Mouse (Mus musculus) liver, embryonic 14.5 days (tissue): ENCODE measurements around the gene Sgms2. TPM values are rescaled to one million over a fixed set of nuclear protein-coding genes. Genes with fewer than 3 reads are reported as not detected.
A peak's percentile ranks its signal among the peaks of the same experiment; 100 is the strongest.

ENCODE experiments used
- ATAC-seq: fragments of 200-750 bp; cut with Nextera tagmentation; 2 replicates; pipeline ENCODE4 v1.8.0; 2017; ENCODE audit warnings: moderate number of reproducible peaks, mild to moderate bottlenecking, moderate library complexity; ENCODE audit not compliant: insufficient read depth
- DNase-seq, 3 experiments: peaks; one replicate each; pipeline ENCODE4 v3.0.0-alpha.2; 2012 to 2013; ENCODE audit warnings: low read depth in 3 of 3, low spot score in 3 of 3
- H3K27ac ChIP-seq: fragments of 300-500 bp; sonication (generic); 2 replicates; pipeline ENCODE4 v1.5.1; 2014; ENCODE audit warnings: moderate library complexity, mild to moderate bottlenecking, control low read depth, inconsistent platforms
- H3K27me3 ChIP-seq: fragments of 300-500 bp; sonication (generic); 2 replicates; pipeline ENCODE4 v1.6.1; 2014; ENCODE audit warnings: mild to moderate bottlenecking, low read length, moderate library complexity; ENCODE audit not compliant: control insufficient read depth, insufficient read depth
- H3K36me3 ChIP-seq: fragments of 300-500 bp; sonication (generic); replicated peaks from 2 replicates; pipeline ENCODE4 v1.6.1; 2014; ENCODE audit warnings: low read depth; ENCODE audit not compliant: control insufficient read depth, insufficient read depth
- H3K4me1 ChIP-seq, 2 experiments: fragments of 200-500 bp in 1 of 2; fragments of 300-500 bp in 1 of 2; sonication (generic) in 1 of 2; replicated peaks; 2 replicates each; pipeline ENCODE4 v1.6.1; 2012 to 2014; ENCODE audit warnings: antibody characterized with exemption in 1 of 2, inconsistent platforms in 1 of 2, low read length in 1 of 2; ENCODE audit not compliant: control insufficient read depth in 2 of 2, insufficient read depth in 2 of 2
- H3K4me2 ChIP-seq: fragments of 300-500 bp; sonication (generic); 2 replicates; pipeline ENCODE4 v1.6.1; 2014; ENCODE audit warnings: low read depth, mild to moderate bottlenecking, control low read depth, moderate library complexity
- H3K4me3 ChIP-seq, 2 experiments: fragments of 200-500 bp in 1 of 2; fragments of 300-500 bp in 1 of 2; sonication (generic) in 1 of 2; 2 replicates each; pipeline ENCODE4 v1.5.1; 2012 to 2014; ENCODE audit warnings: low read depth in 2 of 2, low read length in 2 of 2, mild to moderate bottlenecking in 2 of 2, control low read depth in 1 of 2, inconsistent platforms in 1 of 2, moderate library complexity in 1 of 2; ENCODE audit not compliant: insufficient read depth in 1 of 2
- H3K9ac ChIP-seq: fragments of 300-500 bp; sonication (generic); replicated peaks from 2 replicates; pipeline ENCODE4 v1.6.1; 2014; ENCODE audit warnings: mild to moderate bottlenecking, control low read depth, moderate library complexity
- H3K9me3 ChIP-seq: fragments of 300-500 bp; sonication (generic); 2 replicates; pipeline ENCODE4 v1.6.1; 2016; ENCODE audit warnings: low read length, mixed read lengths; ENCODE audit not compliant: control insufficient read depth
- CTCF ChIP-seq: IDR thresholded peaks from 2 replicates; pipeline ENCODE4 v1.5.1; 2016; ENCODE audit warnings: antibody characterized with exemption, low read depth, control low read depth
- EP300 ChIP-seq: IDR thresholded peaks from 2 replicates; pipeline ENCODE4 v1.6.1; 2016; ENCODE audit warnings: antibody characterized with exemption, low read depth
- WGBS: fragments of 180-500 bp; shearing (Covaris S2); extraction: QIAGEN DNeasy Blood & Tissue Kit; methylation state at CpG from one replicate; pipeline ENCODE4 v1.1.7; 2014; ENCODE audit not compliant: insufficient replicate concordance; 5-methylcytosine and 5-hydroxymethylcytosine counted together
- polyA plus RNA-seq, 2 experiments: library from polyadenylated mRNA; depleted of rRNA in 1 of 2; stranded (reverse) in 1 of 2; unstranded in 1 of 2; fragments of >200 nt; fragmentation: Nextera tagmentation in 1 of 2; extraction: Ambion mirVana in 1 of 2; gene quantifications; 2 replicates each; pipeline versions ENCODE4 v1.2.1 to v1.2.3; 2012 to 2014

The Sgms2 gene
- polyA plus RNA-seq, 2 experiments = 1.6 to 3.6 TPM

- WGBS = 55% methylated on average over 8 of the region's 8 CpGs
- H3K4me2 ChIP-seq = peak overlapping the region; percentile 27
- no peak overlapping the region for H3K4me3 ChIP-seq
- no peak overlapping the region for H3K27ac ChIP-seq
- no peaks in the 10 kb centered on the region for H3K36me3 ChIP-seq
- H3K9ac ChIP-seq = no peak overlapping the region
- peak; percentile 6; the same call in 1 of the 2 replicates for ATAC-seq
- peaks cover 0 to 5% of the 10 kb centered on the region in 2 experiments; a peak in 1 of 4 replicates for H3K4me1 ChIP-seq
- TF ChIP-seq CTCF = no peak
- TF ChIP-seq EP300 = no peak
- DNase-seq = no peak
- H3K9me3 ChIP-seq = no peaks in the 10 kb centered on the region
- H3K27me3 ChIP-seq = no peaks in the 10 kb centered on the region
These were observed 127.0 kb downstream of the Sgms2 start for GRCm38 (mm10) chr3:131364194-131364593.

- TF ChIP-seq CTCF = no peak
- no peak for TF ChIP-seq EP300
- Histone ChIP-seq H3K9ac (no peak overlapping the region), H3K9me3 (no peaks in the 10 kb centered on the region), H3K27ac (no peak overlapping the region), H3K4me3 (no peak overlapping the region), H3K4me1 (peaks cover 0 to 5% of the 10 kb centered on the region in 2 experiments; a peak in 1 of 4 replicates), H3K36me3 (no peaks in the 10 kb centered on the region), H3K27me3 (no peaks in the 10 kb centered on the region), H3K4me2 (no peak overlapping the region)
- ATAC-seq (no peak), DNase-seq (no peak)
- 75% methylated on average over 14 of the region's 14 CpGs for WGBS
These were observed 127.6 kb downstream of the Sgms2 start for GRCm38 (mm10) chr3:131363602-131364001.

DNA sequence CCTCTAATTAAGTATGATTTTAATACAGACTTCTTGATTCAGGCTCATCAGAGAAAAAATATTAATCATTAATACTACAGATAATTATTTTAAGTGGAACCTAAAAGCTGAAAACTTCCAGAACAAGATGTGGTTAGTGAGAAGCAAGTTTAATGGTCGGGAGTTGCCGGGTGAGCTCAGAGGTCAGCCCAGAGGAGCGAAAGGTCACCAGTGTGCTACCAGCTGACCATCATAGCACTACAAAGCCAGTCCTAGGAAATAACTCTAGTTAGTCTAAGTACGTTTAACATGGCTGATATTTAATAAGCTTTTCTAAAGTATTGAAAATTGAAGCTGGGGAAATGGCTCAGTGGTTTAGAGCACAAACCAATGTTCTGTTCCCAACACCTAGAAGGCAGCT lies 129.3 kb downstream of the Sgms2 start:
- no peak for ATAC-seq
- Histone ChIP-seq H3K9me3 (no peaks in the 10 kb centered on the region), H3K4me1 (peaks cover 0 to 5% of the 10 kb centered on the region in 2 experiments; a peak in 1 of 4 replicates), H3K27ac (no peak overlapping the region), H3K27me3 (no peaks in the 10 kb centered on the region), H3K4me3 (no peak overlapping the region), H3K36me3 (no peaks in the 10 kb centered on the region), H3K4me2 (no peak overlapping the region), H3K9ac (no peak overlapping the region)
- WGBS = 67% methylated on average over 4 of the region's 4 CpGs
- no peak for DNase-seq
- no peak for TF ChIP-seq CTCF
- no peak for TF ChIP-seq EP300

- H3K9me3 ChIP-seq = no peaks in the 10 kb centered on the region
- peaks cover 0 to 6% of the 10 kb centered on the region in 2 experiments; a peak in 1 of 4 replicates for H3K4me1 ChIP-seq
- 55% methylated on average over 5 of the region's 5 CpGs for WGBS
- H3K4me3 ChIP-seq = no peak overlapping the region
- no peaks in the 10 kb centered on the region for H3K27me3 ChIP-seq
- DNase-seq (no peak), ATAC-seq (no peak)
- no peaks in the 10 kb centered on the region for H3K36me3 ChIP-seq
- TF ChIP-seq CTCF (no peak), EP300 (no peak)
- H3K27ac ChIP-seq = no peak overlapping the region
- H3K4me2 ChIP-seq = no peak overlapping the region
- H3K9ac ChIP-seq = no peak overlapping the region
These were observed 132.2 kb downstream of the Sgms2 start for GRCm38 (mm10) chr3:131359011-131359410.

GRCm38 (mm10) chr3:131358205-131358604 lies 133.0 kb downstream of the Sgms2 start:
- H3K27me3 ChIP-seq = no peaks in the 10 kb centered on the region
- DNase-seq = no peak
- H3K4me1 ChIP-seq = peaks cover 0 to 3% of the 10 kb centered on the region in 2 experiments; a peak in 1 of 4 replicates
- no peak overlapping the region for H3K4me3 ChIP-seq
- TF ChIP-seq CTCF (no peak), EP300 (no peak)
- WGBS = 45% methylated on average over 5 of the region's 5 CpGs
- no peaks in the 10 kb centered on the region for H3K9me3 ChIP-seq
- H3K4me2 ChIP-seq = no peak overlapping the region
- no peak for ATAC-seq
- H3K9ac ChIP-seq = no peak overlapping the region
- no peak overlapping the region for H3K27ac ChIP-seq
- H3K36me3 ChIP-seq = no peaks in the 10 kb centered on the region
